Mouse (Mus musculus) heart, adult 2 months (tissue): ENCODE results near the gene Slc35b3.

Experiments used
- CTCF ChIP-seq: fragments of 200-600 bp; IDR thresholded peaks from 2 replicates; pipeline ENCODE4 v1.8.1; 2022; ENCODE audit warnings: antibody characterized with exemption, mild to moderate bottlenecking, moderate library complexity
- POLR2A ChIP-seq: fragments of 200-500 bp; IDR thresholded peaks from 2 replicates; pipeline ENCODE4 v1.6.1; 2011; ENCODE audit warnings: mild to moderate bottlenecking, low read depth, low read length, control low read depth; ENCODE audit not compliant: insufficient read depth

DNA sequence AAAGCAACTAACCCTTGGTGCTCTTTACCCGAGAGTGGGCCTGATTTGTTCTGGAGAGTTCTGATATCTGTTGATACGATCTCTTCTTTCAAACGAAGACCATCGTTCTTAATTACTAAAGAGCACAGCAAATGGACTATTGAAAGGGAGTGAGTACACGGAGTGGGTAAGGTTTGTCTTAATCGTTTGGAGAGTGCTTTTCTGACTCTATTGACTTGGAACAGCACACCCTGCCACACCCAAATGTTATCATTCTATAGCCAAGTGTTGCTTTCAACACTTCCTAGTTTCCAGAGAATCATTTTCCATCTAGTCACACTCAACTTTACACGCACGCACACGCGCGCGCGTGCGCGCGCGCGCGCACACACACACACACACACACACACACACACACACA, 19.4 kb downstream of the Slc35b3 start:
- TF ChIP-seq POLR2A = no peak
- no peak for TF ChIP-seq CTCF
